Mouse (Mus musculus): Measurements from ENCODE around the gene Zmym4. TPM values are rescaled to one million over a fixed set of nuclear protein-coding genes. Genes with fewer than 3 reads are reported as not detected.
"Not testable (repeated sequence)": the region's sequence is repeated elsewhere in the genome, so short reads cannot be mapped to it uniquely, and the experiment has no call there.

Gene Zmym4
- total RNA-seq (2022), result 10 to 100 TPM; 52.0 to 64.4 (median 55.9) TPM

DNA sequence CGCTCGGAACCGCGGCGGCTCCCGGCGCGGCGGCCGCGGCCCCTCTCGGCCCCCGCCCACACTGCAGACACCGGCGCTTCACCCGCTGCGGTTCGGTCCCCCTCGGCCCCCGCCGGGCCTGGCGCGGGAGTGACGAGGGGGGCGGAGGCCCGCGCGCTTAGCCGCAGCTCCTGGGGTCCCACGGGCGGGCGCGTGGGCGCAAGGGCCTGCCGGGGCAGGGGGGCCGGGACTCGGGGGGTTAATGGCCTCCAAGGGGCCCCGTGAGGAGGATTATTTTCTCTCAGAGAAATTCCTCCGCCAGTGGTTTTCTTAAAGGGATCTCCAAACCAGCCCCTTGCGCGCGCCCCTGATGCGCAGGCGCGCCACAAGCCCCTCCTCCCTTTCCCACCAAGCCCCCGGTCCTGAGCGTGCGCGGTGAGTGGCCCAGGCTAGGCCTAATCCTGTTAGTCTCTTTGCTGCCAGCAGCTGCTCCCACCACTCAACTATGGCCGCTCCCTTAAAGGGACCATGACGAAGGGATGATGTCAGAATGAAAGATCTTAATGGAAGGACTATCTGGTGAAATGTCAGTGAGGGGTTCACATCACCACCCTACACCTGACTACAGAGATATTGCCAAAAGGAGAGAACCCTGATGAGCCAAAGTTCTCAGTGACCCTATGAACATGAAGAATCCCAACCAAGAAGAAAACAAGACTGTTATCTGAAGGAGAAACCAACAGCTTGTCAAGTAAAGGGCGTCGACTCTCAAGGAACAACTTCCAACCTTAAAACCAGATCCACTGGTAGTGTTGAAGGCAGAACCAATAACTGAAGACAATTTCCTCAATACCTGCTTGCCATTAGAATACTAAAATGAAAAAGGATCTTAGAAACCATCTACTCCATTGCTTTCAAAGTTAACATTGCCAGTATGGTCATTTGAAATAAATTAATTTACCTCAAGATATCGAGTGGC lies at the start of gene Zmym4:
Gene Zmym4, minus strand, starts transcription at position 272 of the 958 bp plus-strand sequence.
- DNase-seq (ENCODE audit: low spot score in 2 of 2), result peak; percentile 91 to 94

DNA sequence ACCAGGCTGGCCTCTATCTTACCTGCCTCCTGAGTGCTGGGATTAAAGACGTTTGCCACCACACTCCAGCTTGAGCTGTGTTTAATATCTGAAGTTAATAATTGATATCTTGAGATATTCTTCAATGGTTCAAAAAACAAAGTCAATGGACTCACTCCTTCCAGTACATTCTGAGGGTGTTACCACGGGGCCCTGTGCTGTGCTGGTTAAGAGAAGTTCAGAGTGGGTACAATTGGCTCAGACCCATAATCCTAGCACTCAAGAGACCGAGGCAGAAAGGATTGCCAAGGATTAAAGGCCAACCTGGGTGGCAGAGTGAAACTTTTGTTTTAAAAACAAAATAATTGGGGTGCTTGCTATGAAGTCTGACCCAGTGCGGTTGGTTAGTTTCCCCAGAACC lies 48.4 kb upstream of the Zmym4 start:
- DNase-seq (ENCODE audit: low spot score in 2 of 2), result no peak

DNA sequence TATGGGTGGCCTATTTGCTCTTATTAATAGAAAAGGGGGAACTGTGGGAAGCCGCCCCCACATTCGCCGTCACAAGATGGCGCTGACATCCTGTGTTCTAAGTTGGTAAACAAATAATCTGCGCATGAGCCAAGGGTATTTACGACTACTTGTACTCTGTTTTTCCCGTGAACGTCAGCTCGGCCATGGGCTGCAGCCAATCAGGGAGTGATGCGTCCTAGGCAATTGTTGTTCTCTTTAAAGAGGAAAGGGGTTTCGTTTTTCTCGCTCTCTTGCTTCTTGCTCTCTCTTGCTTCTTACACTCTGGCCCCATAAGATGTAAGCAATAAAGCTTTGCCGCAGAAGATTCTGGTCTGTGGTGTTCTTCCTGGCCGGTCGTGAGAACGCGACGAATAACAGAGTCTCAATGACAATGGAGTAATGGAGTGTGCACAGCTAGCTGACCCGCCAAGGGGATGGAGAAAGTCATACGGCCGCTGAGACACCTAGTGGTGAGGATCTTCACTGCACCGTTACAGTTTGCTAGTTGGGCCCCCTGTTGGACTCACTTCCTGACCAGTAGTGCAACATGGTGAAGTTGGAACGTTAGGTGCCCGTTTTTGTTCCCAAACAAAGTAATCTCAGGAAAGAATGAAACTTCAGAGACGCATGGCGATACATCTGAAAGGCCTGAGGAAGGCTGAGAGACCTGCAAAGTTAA lies 47.5 kb upstream of the Zmym4 start:
- DNase-seq (ENCODE audit: low spot score in 2 of 2), result peak; percentile 79 to 87

DNA sequence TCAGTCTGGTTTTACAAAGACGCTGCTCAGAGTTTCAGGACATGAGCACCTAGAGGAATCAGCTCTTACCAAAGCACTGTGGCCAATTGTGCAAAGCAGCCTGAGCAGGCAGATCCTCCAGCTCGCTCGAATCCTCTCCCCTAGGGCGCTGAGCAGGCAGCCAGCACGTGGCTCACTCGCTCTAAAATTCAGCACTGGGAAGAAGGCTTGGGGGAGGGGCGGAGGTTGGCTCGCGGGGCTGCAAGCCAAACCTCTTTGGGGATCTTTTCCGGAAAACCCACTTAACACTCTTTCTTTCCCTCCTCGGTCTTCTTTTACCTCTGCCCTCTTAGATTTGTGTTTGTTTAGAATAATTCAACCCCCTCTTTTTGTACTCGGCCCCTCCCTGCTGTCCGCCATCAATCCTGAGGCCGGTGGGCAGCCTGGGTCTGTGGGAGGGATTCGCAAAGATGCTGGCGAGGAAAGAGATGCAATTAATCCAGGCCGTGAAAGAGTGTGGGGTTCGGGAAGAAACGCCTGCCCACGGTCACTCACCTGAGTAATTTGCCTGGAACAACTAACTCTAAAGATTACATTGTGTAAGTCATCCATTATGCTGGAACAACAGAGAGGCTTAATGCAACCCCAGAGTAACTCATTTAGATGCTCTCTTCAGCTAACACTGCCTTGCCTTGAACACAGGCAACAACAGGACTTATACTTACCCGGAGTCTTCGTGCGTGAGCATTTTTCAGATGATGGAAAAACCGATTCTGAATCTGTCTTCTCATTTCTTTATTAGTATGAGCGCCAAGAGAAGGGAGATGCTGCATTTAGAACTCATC lies 37.4 kb upstream of the Zmym4 start:
- DNase-seq (ENCODE audit: low spot score in 2 of 2), result peak; percentile 57 to 59

DNA sequence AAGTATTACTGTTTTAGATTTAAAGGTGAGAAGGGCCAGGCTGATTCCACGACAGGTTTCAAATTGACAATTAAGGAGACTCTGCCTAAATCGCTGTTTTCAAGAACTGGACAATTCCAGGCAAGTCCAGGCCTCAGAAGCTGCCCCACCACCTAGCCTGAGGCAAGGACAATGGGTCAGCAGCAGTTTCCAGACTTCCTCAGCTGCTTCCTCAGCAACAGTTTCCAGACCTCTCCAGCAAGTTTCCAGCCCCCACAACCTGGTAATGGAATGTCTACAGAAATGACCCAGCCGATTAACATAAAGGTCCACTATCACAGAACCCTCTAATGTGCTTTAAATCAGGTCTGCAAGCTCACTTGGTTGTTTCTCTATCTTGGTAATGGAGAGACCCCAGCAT lies 36.4 kb upstream of the Zmym4 start:
- no peak for DNase-seq (ENCODE audit: low spot score in 2 of 2)

DNA sequence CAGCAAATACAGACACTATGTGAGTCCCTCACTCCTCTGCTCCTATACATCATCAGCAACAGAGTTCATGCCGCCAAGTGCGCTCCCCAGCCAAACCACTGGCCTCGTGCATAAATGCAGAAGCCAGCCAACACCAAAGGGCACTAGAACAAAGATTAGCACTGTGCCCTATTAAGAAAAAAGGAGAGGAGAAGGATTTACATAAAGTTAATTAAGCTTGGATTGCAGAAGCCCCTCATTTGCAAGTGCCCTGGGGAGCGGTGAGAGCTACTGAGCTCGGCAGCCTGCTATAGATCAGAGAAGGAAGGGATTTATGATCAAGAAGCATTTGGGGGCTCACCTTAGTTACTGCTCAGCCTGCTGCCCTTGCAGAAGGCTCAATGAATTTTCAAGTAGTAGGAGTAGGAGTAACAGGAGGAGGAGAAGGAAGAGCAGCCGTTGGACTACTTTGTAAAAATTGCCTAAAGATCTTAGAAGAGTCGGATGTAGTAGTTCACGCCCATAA lies 32.7 kb upstream of the Zmym4 start:
- no peak for DNase-seq (ENCODE audit: low spot score in 2 of 2)

DNA sequence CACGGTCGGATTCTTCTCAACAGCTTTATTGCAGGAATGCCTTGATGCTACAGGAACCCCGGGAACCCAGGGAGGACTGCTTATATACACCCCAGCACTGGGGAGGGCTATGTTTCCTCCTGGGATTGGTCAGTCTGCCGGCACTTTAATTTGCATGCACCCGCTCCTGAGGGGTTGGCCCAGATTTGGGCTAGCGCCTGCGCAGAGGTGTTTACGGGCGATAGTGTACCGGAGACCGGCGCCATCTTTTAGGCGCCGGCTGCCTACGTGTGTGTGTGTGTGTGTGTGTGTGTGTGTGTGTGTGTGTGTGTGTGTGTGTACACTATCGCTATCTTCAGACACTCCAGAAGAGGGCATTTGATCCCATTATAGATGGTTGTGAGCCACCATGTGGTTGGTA lies 31.4 kb upstream of the Zmym4 start:
- DNase-seq (ENCODE audit: low spot score in 2 of 2), result not testable (repeated sequence)

DNA sequence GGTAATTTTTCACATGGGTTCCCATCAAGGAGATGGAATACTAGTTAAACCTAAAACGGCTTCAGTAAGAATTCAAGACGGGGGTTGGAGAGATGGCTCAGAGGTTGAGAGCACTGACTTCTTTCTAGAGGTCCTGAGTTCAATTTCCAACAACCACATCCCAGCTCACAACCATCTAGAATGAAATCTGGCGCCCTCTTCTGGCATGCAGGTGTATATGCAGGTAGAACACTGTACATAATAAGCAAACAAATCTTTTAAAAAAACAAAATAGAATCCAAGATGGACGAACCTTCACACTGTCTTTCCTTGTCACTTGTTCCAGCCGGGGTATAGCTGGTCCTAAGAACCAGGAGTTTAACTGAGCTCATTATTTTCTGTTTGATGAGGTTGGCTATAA lies 24.4 kb upstream of the Zmym4 start:
- DNase-seq (ENCODE audit: low spot score in 2 of 2), result no peak

DNA sequence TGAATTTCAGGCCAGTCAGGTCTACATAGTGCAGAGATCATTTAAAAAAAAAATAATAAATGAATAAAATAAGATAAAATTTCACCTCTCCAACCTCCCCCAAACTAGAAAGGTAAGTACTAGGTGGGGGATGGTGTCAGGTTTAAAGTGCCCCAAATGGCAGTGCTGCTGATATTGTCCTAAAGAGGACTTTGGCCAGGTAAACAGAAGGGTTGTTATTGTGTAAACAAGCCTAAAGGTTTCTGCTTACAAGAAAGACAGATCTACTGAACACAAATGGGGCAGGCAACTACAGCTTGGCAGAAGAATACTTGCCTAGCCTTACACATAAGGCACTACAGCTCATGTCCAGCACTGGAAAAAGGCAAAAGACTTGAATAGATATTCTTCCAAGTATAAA lies 22.6 kb upstream of the Zmym4 start:
- no peak for DNase-seq (ENCODE audit: low spot score in 2 of 2)

DNA sequence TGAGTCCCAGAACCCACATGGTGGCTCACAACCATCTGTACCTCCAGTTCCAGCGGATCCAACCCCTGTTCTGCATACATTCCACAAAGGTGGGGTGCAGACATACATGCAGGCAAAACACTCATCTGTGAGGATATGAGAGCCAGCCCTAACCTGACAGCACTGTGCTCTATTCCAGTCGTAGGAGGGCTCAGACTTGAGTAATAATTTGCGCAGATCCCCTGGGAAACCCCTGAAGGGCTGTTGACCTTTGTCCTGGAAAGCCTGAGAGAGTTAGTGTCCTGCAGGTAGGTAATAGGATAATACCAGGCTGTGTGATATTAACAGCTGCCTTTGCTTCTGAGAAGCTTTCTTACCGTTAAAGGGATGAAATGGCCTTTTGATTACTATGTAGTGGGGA lies 20.6 kb upstream of the Zmym4 start:
- DNase-seq (ENCODE audit: low spot score in 2 of 2), result no peak

DNA sequence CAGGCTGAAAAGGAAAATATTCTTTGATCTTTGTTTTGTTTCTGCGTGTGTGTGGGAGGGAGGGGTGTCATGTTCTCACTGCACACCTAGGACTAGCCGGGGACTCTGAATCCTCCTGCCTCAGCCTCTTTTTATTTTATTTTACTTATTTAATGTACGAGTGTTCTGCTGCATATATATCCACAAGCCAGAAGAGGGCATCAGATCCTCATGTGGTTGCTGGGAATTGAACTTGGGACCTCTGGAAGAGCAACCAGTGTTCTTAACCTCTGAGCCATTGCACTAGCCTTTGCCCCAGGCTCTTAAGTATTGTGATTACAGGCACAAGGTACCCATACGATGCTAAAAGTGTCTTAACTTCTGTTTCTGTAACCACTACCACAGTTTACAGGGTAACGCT lies 18.8 kb upstream of the Zmym4 start:
- DNase-seq (ENCODE audit: low spot score in 2 of 2), result no peak

DNA sequence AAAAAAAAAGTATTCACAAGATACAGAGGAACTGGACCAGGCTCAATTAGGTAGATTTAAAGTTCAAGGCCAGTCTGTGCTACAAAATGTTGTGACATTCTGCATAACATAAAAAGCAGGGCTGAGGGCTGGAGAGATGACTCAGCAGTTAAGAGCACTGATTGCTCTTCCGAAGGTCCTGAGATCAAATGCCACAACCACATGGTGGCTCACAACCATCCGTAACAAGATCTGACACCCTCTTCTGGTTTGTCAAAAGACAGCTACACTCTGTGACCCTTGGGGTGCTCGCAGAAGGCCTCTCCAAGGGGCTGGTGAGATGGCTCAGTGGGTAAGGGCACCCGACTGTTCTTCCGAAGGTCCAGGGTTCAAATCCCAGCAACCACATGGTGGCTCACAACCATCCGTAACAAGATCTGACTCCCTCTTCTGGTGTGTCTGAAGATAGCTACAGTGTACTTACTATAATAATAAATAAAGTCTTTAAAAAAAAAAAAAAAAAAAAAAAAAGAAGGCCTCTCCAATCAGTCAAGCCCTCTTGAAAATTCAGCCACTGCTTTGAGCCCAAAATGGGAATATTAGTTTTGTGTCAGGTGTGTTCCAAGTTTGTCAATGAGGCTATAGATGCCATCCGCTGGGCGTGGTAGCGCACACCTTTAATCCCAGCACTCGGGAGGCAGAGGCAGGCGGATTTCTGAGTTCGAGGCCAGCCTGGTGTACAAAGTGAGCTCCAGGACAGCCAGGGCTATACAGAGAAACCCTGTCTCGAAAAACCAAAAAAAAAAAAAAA lies 16.0 kb upstream of the Zmym4 start:
- DNase-seq (ENCODE audit: low spot score in 2 of 2), result not testable (repeated sequence)

DNA sequence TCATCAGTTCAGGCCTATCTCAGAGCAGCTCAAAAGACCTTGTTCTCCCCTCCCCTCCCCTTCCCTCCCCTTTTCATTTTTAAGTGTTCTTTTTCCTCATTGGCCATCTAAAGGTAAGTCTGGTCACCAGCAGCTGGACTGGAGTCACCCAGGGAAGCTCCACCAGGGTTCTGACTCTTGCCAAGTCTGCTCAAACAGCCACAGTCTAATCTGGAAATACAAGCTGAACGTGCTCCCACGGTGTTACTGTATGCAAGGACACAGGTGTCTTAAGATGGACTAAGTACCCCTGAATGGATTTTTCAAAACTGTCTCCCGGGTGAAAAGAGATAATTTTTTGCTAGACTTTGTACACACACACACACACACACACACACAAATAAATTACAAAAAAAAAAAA lies 15.4 kb upstream of the Zmym4 start:
- no peak for DNase-seq (ENCODE audit: low spot score in 2 of 2)

DNA sequence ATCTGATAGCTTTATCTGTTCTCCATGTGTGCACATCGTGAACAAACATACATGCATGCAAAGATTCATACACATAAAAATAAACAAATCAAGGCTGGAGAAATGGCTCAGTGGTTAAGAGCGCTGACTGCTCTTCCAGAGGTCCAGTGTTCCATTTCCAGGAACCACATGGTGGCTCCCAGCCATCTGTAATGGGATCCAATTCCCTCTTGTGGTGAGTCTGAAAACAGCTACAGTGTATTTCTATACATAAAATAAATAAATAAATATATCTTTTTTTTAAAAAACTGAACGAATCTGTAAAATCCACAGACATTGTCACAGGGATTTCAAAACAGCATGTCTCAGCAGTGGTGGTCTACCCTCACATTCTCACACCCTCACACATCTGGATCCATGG lies 10.8 kb upstream of the Zmym4 start:
- no peak for DNase-seq (ENCODE audit: low spot score in 2 of 2)

DNA sequence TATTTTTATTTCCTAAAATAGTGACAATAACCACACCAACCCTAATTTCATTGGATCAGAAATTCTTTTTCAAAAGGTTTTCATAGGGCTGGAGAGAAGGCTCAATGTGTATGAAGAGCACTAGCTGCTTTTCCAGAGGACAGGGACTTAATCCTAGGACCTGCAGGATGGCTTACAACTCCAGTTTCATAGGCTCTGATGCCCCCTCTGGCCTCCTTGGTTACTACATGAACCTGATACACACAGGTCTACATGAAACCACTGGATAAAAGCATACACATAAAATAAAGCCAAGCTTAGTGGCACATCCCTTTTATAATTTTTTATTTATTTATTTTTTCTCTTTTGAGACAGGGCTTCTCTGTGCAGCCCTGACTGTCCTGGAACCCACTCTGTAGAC lies 9.5 kb upstream of the Zmym4 start:
- peak in 1 of 2 experiments; percentile 18 for DNase-seq (ENCODE audit: low spot score in 2 of 2)

DNA sequence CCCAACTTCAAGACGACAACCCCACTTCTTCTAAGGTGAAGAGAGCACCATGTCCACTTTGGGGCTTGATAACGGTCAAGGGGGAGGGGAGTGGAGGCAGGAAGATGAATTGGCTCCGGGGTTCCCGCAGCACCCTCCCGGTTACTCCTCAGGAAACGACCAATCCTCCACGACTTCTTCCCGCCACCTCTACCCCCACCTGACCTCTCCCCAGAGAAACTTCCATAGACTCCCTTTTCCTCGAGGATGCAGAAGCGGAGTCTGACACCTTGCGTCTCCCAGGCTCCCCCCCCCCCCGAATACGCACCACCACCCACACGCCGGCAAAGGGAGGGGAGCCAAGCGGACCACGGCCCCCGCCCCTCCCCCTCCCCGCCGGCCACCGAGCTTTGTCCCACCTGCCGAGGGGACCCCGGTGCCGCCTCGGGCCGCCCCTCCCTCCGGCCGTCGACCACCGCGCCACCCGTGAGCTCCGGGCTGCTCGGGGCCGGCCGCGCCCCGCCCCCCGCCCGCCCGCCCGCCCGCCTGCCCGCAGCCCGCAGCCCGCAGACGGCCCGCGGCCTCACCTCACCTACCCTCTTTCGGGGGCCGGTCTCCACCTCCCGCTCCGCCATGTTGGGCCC lies 583 bp downstream of the Zmym4 start:
- no peak for DNase-seq (ENCODE audit: low spot score in 2 of 2)

DNA sequence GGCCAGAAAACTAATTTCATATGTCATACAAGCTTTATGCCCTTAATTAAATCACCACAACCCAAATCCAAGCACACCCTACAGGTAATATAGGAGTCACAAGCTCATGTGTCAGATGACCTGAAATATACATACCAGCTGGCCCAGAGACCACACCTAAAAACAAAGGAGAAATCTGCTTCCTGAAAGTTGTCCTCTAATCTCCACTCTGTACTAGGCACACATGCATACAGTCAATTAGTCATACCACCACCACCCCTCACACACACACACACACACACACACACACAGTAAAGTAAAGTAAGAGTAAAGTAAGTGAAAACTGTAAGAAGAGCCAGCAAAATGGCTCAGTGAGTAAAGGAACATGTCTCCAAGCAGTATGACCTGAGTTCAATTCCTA lies 9.3 kb downstream of the Zmym4 start:
- DNase-seq (ENCODE audit: low spot score in 2 of 2), result no peak

DNA sequence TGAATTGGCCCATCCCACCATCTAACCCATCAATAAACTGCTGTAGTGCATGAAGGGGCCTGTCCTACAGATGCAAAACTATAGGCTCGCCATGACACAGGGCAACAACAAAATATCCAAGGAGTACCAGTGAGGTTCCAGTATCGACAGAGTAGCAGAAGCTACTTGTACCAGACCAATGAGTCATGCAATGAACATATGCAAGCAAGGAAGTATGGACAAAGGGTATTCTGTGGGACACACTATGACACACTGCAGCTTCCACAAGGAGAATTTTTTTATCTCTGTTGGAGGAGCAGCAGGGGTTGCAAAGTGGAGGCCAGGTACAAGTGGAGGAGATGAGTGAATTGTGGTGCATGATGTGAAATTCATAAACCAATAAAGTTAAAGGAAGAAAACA lies 9.7 kb downstream of the Zmym4 start:
- DNase-seq (ENCODE audit: low spot score in 2 of 2), result no peak

DNA sequence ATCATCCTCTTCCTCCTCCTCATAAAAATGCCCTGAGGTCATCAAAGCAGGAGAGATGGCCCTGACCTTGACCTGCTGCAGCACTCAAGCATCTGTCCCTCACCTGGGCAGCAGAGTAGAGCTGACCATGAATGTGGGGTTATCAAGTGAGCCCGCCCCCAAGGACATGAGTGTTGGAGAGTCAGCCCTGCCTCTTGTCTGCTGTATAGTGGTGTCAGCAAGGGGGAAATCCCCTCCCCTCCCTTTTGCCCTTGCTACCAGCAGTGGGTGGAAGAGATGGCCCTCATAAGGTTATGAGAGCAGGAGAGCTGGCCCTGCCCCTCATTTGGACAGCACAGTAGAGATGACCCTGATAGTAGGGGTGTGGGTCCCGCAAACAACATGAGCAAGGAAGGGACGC lies 10.5 kb downstream of the Zmym4 start:
- DNase-seq (ENCODE audit: low spot score in 2 of 2), result no peak

DNA sequence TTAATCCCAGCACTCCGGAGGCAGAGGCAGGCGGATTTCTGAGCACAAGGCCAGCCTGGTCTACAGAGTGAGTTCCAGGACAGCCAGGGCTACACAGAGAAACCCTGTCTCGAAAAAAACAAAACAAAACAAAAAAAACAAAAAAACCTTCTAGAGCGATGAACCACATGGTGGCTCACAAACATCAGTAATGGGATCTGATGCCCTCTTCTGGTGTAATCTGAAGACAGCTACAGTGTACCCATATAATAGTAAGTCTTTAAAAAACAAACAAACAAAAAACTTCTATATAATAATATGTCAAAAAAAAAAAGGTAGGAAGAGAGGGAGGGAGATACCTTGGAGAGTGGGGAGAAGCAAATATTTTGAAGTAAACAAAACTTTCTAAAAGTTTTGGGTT lies 17.1 kb downstream of the Zmym4 start:
- DNase-seq (ENCODE audit: low spot score in 2 of 2), result not testable (repeated sequence)
